Mouse (Mus musculus): ENCODE data around the gene Patj. TPM values are rescaled to one million over a fixed set of nuclear protein-coding genes. Genes with fewer than 3 reads are reported as not detected.
A peak's percentile ranks its signal among the peaks of the same experiment; 100 is the strongest.

Gene Patj
- polyA plus RNA-seq, 1 experiment from 2014 or later, result 22.5 TPM

DNA sequence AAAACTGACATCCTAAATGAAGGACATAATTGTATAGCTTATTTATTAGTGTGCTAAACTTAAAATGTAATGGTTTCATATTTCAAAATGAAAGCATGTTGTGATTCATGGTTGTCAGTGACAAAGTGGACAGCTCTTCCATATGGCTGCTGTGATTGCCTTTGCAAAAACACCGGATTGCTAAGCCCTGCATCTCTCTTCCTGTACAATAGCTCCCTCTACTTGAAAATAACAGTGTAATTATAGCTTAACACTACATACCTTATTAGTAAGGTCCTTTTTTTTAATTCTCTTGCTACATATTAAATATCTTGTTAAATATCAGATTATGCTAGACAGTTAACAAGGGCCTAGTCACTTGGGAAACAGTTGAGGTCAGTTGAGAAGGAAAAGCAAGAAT, 93.8 kb downstream of the Patj start:
- Histone ChIP-seq H3K27ac (ENCODE audit: low read length) (no peak overlapping the region), H3K36me3 (ENCODE audit: control insufficient read depth, insufficient read depth, low read length) (no peaks in the 10 kb centered on the region), H3K4me2 (ENCODE audit: low read depth, low read length) (no peak overlapping the region), H3K9me3 (ENCODE audit: control insufficient read depth, low read length) (no peaks in the 10 kb centered on the region), H3K4me1 (ENCODE audit: control insufficient read depth, insufficient read depth, low read length) (no peaks in the 10 kb centered on the region), H3K9ac (ENCODE audit: low read depth, low read length) (no peak overlapping the region), H3K27me3 (replicated peaks; ENCODE audit: control insufficient read depth, insufficient read depth, low read length) (no peaks in the 10 kb centered on the region), H3K4me3 (ENCODE audit: low read length) (no peak overlapping the region)
- ATAC-seq, result no peak
- 48% methylated on average over 1 of the region's 1 CpGs for WGBS

GRCm38 (mm10) chr4:98498341-98498740, 102.8 kb downstream of the Patj start:
- no peak overlapping the region for H3K4me3 ChIP-seq (ENCODE audit: low read length)
- H3K36me3 ChIP-seq (ENCODE audit: control insufficient read depth, insufficient read depth, low read length), result no peaks in the 10 kb centered on the region
- no peak overlapping the region for H3K27ac ChIP-seq (ENCODE audit: low read length)
- no peak overlapping the region for H3K4me2 ChIP-seq (ENCODE audit: low read depth, low read length)
- H3K9ac ChIP-seq (ENCODE audit: low read depth, low read length), result no peak overlapping the region
- H3K4me1 ChIP-seq (ENCODE audit: control insufficient read depth, insufficient read depth, low read length), result no peaks in the 10 kb centered on the region
- no peaks in the 10 kb centered on the region for H3K9me3 ChIP-seq (ENCODE audit: control insufficient read depth, low read length)
- 94% methylated on average over 4 of the region's 4 CpGs for WGBS
- H3K27me3 ChIP-seq (replicated peaks; ENCODE audit: control insufficient read depth, insufficient read depth, low read length), result no peaks in the 10 kb centered on the region
- ATAC-seq, result no peak

- no peaks in the 10 kb centered on the region for H3K27me3 ChIP-seq (replicated peaks; ENCODE audit: control insufficient read depth, insufficient read depth, low read length)
- H3K36me3 ChIP-seq (ENCODE audit: control insufficient read depth, insufficient read depth, low read length), result no peaks in the 10 kb centered on the region
- 72% methylated on average over 5 of the region's 5 CpGs for WGBS
- no peak overlapping the region for H3K9ac ChIP-seq (ENCODE audit: low read depth, low read length)
- no peaks in the 10 kb centered on the region for H3K4me1 ChIP-seq (ENCODE audit: control insufficient read depth, insufficient read depth, low read length)
- H3K4me2 ChIP-seq (ENCODE audit: low read depth, low read length), result no peak overlapping the region
- H3K9me3 ChIP-seq (ENCODE audit: control insufficient read depth, low read length), result no peaks in the 10 kb centered on the region
- H3K4me3 ChIP-seq (ENCODE audit: low read length), result no peak overlapping the region
- ATAC-seq, result no peak
- H3K27ac ChIP-seq (ENCODE audit: low read length), result no peak overlapping the region
These were observed 104.6 kb downstream of the Patj start for GRCm38 (mm10) chr4:98500182-98500581.

DNA sequence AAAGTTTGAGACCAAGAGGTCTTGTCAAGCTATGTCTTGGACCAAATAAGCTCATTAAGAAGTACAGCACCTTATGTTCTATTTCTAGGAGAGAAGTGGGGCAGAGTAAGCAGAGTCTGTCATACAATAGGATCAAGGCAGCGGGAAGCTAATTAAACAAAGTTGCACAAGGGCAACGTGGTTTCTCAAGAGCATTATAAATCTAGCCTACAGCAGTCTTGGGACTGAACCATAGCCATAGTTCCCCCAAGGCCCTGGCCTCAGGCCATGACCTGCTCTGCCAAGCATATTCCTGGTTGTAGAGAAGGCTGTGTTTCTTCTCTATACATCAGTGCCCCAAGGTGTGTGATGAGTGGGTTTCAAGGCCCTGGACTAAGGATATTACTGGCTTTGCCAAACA, 105.3 kb downstream of the Patj start:
- no peaks in the 10 kb centered on the region for H3K27me3 ChIP-seq (replicated peaks; ENCODE audit: control insufficient read depth, insufficient read depth, low read length)
- no peak overlapping the region for H3K9ac ChIP-seq (ENCODE audit: low read depth, low read length)
- no peaks in the 10 kb centered on the region for H3K9me3 ChIP-seq (ENCODE audit: control insufficient read depth, low read length)
- H3K4me2 ChIP-seq (ENCODE audit: low read depth, low read length), result no peak overlapping the region
- ATAC-seq, result no peak
- H3K4me1 ChIP-seq (ENCODE audit: control insufficient read depth, insufficient read depth, low read length), result no peaks in the 10 kb centered on the region
- H3K27ac ChIP-seq (ENCODE audit: low read length), result no peak overlapping the region
- WGBS, result 76% methylated on average over 2 of the region's 2 CpGs
- H3K4me3 ChIP-seq (ENCODE audit: low read length), result no peak overlapping the region
- H3K36me3 ChIP-seq (ENCODE audit: control insufficient read depth, insufficient read depth, low read length), result no peaks in the 10 kb centered on the region

DNA sequence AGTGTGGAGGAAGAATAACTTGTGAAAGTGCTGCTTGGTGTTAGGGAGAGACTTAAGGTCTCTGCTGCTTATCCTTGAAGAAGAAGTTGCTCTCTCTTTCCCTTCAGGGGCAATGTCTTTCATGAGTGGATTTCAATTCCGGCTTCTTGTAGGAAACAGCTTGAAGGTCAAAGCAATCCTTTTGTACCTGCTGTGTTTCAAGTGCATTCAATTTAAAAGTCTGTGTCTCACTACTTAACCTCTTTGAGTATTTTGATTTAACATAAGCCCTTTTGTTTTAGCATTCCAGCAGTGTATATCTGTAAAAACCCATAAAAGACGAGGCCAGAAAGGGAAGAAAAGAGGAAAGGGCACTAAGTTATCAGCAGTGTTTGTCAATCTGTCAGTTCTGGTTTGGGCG, 109.2 kb downstream of the Patj start:
- Histone ChIP-seq H3K4me1 (ENCODE audit: control insufficient read depth, insufficient read depth, low read length) (no peaks in the 10 kb centered on the region), H3K4me3 (ENCODE audit: low read length) (no peak overlapping the region), H3K27ac (ENCODE audit: low read length) (no peak overlapping the region), H3K9me3 (ENCODE audit: control insufficient read depth, low read length) (no peaks in the 10 kb centered on the region), H3K36me3 (ENCODE audit: control insufficient read depth, insufficient read depth, low read length) (no peaks in the 10 kb centered on the region), H3K27me3 (replicated peaks; ENCODE audit: control insufficient read depth, insufficient read depth, low read length) (no peaks in the 10 kb centered on the region), H3K4me2 (ENCODE audit: low read depth, low read length) (no peak overlapping the region), H3K9ac (ENCODE audit: low read depth, low read length) (no peak overlapping the region)
- no peak for ATAC-seq
- WGBS, result 52% methylated on average over 3 of the region's 3 CpGs

DNA sequence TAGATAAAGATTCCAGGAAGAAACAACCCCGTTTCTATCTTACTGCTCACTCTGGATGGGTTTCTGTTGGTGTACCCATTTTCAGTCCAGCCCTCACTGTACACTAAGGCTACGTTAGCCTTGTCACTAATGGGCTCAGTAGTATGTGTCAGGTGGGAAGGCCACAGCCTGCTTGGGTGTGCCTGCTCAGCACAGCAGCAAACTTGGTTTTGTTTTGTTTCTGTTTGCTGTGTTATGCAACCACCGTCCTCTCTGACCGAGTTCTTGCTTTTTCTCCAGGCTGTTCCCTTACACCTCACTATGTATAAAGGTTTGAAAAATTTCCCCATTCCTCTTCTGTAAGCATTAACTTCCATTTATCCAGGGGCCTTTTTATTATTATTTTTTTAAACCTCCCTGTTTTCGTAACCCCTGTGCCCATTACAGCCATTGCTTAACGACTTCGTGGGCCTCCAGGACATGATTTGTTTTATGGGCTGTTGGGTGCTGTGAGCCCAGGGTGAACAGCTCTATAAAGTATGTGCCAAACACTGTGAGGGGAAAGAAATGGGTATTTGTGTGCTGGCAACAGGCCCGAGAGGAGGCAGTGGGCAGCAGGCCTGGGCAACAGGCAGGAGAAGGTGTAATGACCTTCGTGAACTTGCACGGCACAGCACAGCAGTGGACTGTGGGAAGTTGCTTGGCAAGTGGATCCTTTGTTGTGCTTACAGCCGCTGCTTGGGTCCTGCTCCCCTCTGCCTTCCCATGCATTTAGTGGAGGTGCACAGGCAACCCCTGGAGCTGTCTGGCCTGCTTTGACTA, 113.1 kb downstream of the Patj start:
- no peak overlapping the region for H3K27ac ChIP-seq (ENCODE audit: low read length)
- H3K36me3 ChIP-seq (ENCODE audit: control insufficient read depth, insufficient read depth, low read length), result no peaks in the 10 kb centered on the region
- no peak overlapping the region for H3K9ac ChIP-seq (ENCODE audit: low read depth, low read length)
- H3K9me3 ChIP-seq (ENCODE audit: control insufficient read depth, low read length), result no peaks in the 10 kb centered on the region
- 75% methylated on average over 11 of the region's 11 CpGs for WGBS
- no peak overlapping the region for H3K4me3 ChIP-seq (ENCODE audit: low read length)
- peaks cover 4% of the 10 kb centered on the region; the same call in 1 of the 2 replicates for H3K4me1 ChIP-seq (ENCODE audit: control insufficient read depth, insufficient read depth, low read length)
- ATAC-seq, result no peak
- no peak overlapping the region for H3K4me2 ChIP-seq (ENCODE audit: low read depth, low read length)
- H3K27me3 ChIP-seq (replicated peaks; ENCODE audit: control insufficient read depth, insufficient read depth, low read length), result no peaks in the 10 kb centered on the region

DNA sequence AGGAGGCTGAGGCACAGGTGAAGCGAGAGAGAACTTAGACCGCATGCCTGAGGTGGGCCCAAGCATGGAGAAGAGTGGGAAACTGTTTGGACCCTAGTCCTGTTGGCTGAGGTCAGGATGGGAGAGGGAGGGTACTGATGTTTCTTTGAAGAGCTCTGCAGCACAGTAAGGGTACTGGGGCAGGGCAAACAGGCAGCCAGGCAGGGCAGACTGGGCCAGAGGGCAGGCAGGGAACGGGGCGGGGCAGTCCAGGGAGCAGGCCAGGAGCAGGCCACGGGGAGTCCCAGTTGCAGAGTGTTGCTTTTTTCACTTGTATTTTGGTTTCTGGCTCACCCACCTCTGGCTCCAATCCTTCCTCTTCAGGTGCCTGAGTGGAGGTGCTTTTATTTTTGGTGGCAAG, 114.4 kb downstream of the Patj start:
- Histone ChIP-seq H3K27me3 (replicated peaks; ENCODE audit: control insufficient read depth, insufficient read depth, low read length) (no peaks in the 10 kb centered on the region), H3K4me1 (ENCODE audit: control insufficient read depth, insufficient read depth, low read length) (peaks cover 4% of the 10 kb centered on the region; the same call in 1 of the 2 replicates), H3K4me3 (ENCODE audit: low read length) (no peak overlapping the region), H3K4me2 (ENCODE audit: low read depth, low read length) (no peak overlapping the region), H3K9ac (ENCODE audit: low read depth, low read length) (no peak overlapping the region), H3K27ac (ENCODE audit: low read length) (no peak overlapping the region), H3K36me3 (ENCODE audit: control insufficient read depth, insufficient read depth, low read length) (no peaks in the 10 kb centered on the region), H3K9me3 (ENCODE audit: control insufficient read depth, low read length) (no peaks in the 10 kb centered on the region)
- ATAC-seq, result peak; percentile 81
- WGBS, result 77% methylated on average over 5 of the region's 5 CpGs

GRCm38 (mm10) chr4:98511296-98511695, 115.7 kb downstream of the Patj start:
- Histone ChIP-seq H3K9ac (ENCODE audit: low read depth, low read length) (no peak overlapping the region), H3K27ac (ENCODE audit: low read length) (peak overlapping the region; percentile 31; the same call in 1 of the 2 replicates), H3K9me3 (ENCODE audit: control insufficient read depth, low read length) (no peaks in the 10 kb centered on the region), H3K4me1 (ENCODE audit: control insufficient read depth, insufficient read depth, low read length) (peaks cover 4% of the 10 kb centered on the region; the same call in 1 of the 2 replicates), H3K4me2 (ENCODE audit: low read depth, low read length) (no peak overlapping the region), H3K4me3 (ENCODE audit: low read length) (no peak overlapping the region), H3K36me3 (ENCODE audit: control insufficient read depth, insufficient read depth, low read length) (no peaks in the 10 kb centered on the region), H3K27me3 (replicated peaks; ENCODE audit: control insufficient read depth, insufficient read depth, low read length) (no peaks in the 10 kb centered on the region)
- 52% methylated on average over 2 of the region's 2 CpGs for WGBS
- peak; percentile 63; the same call in 1 of the 2 replicates for ATAC-seq

GRCm38 (mm10) chr4:98511964-98512743, 116.6 kb downstream of the Patj start:
- Histone ChIP-seq H3K27me3 (replicated peaks; ENCODE audit: control insufficient read depth, insufficient read depth, low read length) (no peaks in the 10 kb centered on the region), H3K9ac (ENCODE audit: low read depth, low read length) (no peak overlapping the region), H3K36me3 (ENCODE audit: control insufficient read depth, insufficient read depth, low read length) (no peaks in the 10 kb centered on the region), H3K4me1 (ENCODE audit: control insufficient read depth, insufficient read depth, low read length) (peaks cover 4% of the 10 kb centered on the region; the same call in 1 of the 2 replicates), H3K4me3 (ENCODE audit: low read length) (no peak overlapping the region), H3K27ac (ENCODE audit: low read length) (0 out of 2 replicates have a peak overlapping the region, but pooled peaks have one; percentile 31), H3K9me3 (ENCODE audit: control insufficient read depth, low read length) (no peaks in the 10 kb centered on the region), H3K4me2 (ENCODE audit: low read depth, low read length) (no peak overlapping the region)
- ATAC-seq, result no peak
- WGBS, result 85% methylated on average over 10 of the region's 10 CpGs
